In genomic region chr12:51000281-51001075, GRCm38 (mm10) we compare ENCODE assay signal across 8 mouse cellular contexts.
DNase-seq lines count a peak whose midpoint lies in the region; ATAC-seq and TF ChIP-seq lines count a peak whose summit lies in the region.
"Had no signal": no experiment of that assay in that cellular context is flagged by ENCODE, and none has a peak within 500 bp of the region (broad histone marks: within the 10 kb centered on the region; RNA-seq: fewer than 3 reads in every experiment).

No protein-coding gene starts in this region.

- H3K27ac ChIP-seq in left cerebral cortex, adult 2 months = peak overlapping the region; percentile 42; the same call in 1 of the 2 replicates
- H3K27ac ChIP-seq in forebrain, embryonic 14.5 days (ENCODE audit: low read depth, low read length) = peak overlapping the region; percentile 96
- H3K27ac ChIP-seq in limb, embryonic 11.5 days (replicated peaks; ENCODE audit: low read depth, low read length) = no peak overlapping the region
- peak overlapping the region; percentile 6; the same call in 1 of the 2 replicates for H3K27ac ChIP-seq in olfactory bulb, adult 2 months (ENCODE audit: insufficient read depth, low read depth, low read length)
- no peak overlapping the region for H3K27ac ChIP-seq in heart, embryonic 11.5 days (ENCODE audit: low read depth, low read length)
- H3K27ac ChIP-seq: liver, embryonic 13.5 days had no signal

- H3K9me3 ChIP-seq in forebrain, embryonic 14.5 days (replicated peaks; ENCODE audit: control insufficient read depth, low read length) = no peaks in the 10 kb centered on the region
- H3K9me3 ChIP-seq in limb, embryonic 11.5 days (ENCODE audit: control insufficient read depth, low read length) = no peaks in the 10 kb centered on the region
- no peaks in the 10 kb centered on the region for H3K9me3 ChIP-seq in heart, embryonic 11.5 days (replicated peaks; ENCODE audit: control insufficient read depth, low read length)
- H3K9me3 ChIP-seq: liver, embryonic 13.5 days had no signal

- peaks cover 57% of the 10 kb centered on the region for H3K4me1 ChIP-seq in forebrain, embryonic 14.5 days (ENCODE audit: control insufficient read depth, insufficient read depth, low read length)
- H3K4me1 ChIP-seq in limb, embryonic 11.5 days (ENCODE audit: control insufficient read depth, insufficient read depth, low read length) = peaks cover 8% of the 10 kb centered on the region; the same call in 1 of the 2 replicates
- peaks cover 14% of the 10 kb centered on the region for H3K4me1 ChIP-seq in olfactory bulb, adult 2 months (ENCODE audit: control insufficient read depth, insufficient read depth, low read length)
- H3K4me1 ChIP-seq in heart, embryonic 11.5 days (ENCODE audit: control insufficient read depth, insufficient read depth, low read length) = no peaks in the 10 kb centered on the region
- H3K4me1 ChIP-seq: liver, embryonic 13.5 days had no signal

- no peak for TF ChIP-seq CTCF in left cerebral cortex, adult 2 months (IDR thresholded peaks at IDR 0.05)
- TF ChIP-seq CTCF in olfactory bulb, adult 2 months (IDR thresholded peaks at IDR 0.05; ENCODE audit: insufficient read depth, low read depth, low read length) = no peak

- intact Hi-C loops in left cerebral cortex, adult 2 months (cut with DNase I) = loop anchor here (5.0 kb wide), 2 partner anchors 117 to 187 kb away; no protein-coding TSS in a partner anchor
- intact Hi-C loops in left cerebral cortex, postnatal 36 days (cut with DNase I) = loop anchor here (10.0 kb wide), 1 partner anchor 184 kb away; no protein-coding TSS in a partner anchor

- no peak for ATAC-seq in forebrain, embryonic 14.5 days
- ATAC-seq in limb, embryonic 11.5 days (ENCODE audit: insufficient number of reproducible peaks, low FRiP score, low TSS enrichment, low read depth) = no peak
- ATAC-seq in heart, embryonic 11.5 days (replicated peaks; ENCODE audit: insufficient number of reproducible peaks, low FRiP score, low TSS enrichment) = no peak

- H3K4me2 ChIP-seq in forebrain, embryonic 14.5 days (ENCODE audit: low read length) = peak overlapping the region; percentile 44
- H3K4me2 ChIP-seq in limb, embryonic 11.5 days (ENCODE audit: low read depth, severe bottlenecking) = no peak overlapping the region
- H3K4me2 ChIP-seq in heart, embryonic 11.5 days = no peak overlapping the region
- H3K4me2 ChIP-seq: liver, embryonic 13.5 days had no signal

- DNase-seq in left cerebral cortex, adult 2 months (ENCODE audit: extremely low spot score in 1 of 2, low spot score in 2 of 2) = no peak
- no peak for DNase-seq in left cerebral cortex, postnatal 36 days (ENCODE audit: low spot score in 2 of 2)
- DNase-seq in forebrain, embryonic 14.5 days (ENCODE audit: low spot score) = peak; percentile 72
- peak; percentile 32 for DNase-seq in limb, embryonic 11.5 days (ENCODE audit: low spot score)
- DNase-seq in thymus, postnatal 0 days (ENCODE audit: low spot score) = no peak
- DNase-seq: liver, embryonic 13.5 days had no signal

- WGBS in forebrain, embryonic 14.5 days = 16% methylated on average over 18 of the region's 18 CpGs
- 43% methylated on average over 18 of the region's 18 CpGs for WGBS in limb, embryonic 11.5 days
- WGBS in olfactory bulb, adult 2 months = 51% methylated on average over 18 of the region's 18 CpGs
- 76% methylated on average over 18 of the region's 18 CpGs for WGBS in heart, embryonic 11.5 days (ENCODE audit: insufficient replicate concordance)

- no peak overlapping the region for H3K4me3 ChIP-seq in left cerebral cortex, adult 2 months
- H3K4me3 ChIP-seq in forebrain, embryonic 14.5 days (ENCODE audit: low read depth, low read length) = peak overlapping the region; percentile 4
- no peak overlapping the region for H3K4me3 ChIP-seq in limb, embryonic 11.5 days (ENCODE audit: low read depth, low read length)
- no peak overlapping the region for H3K4me3 ChIP-seq in olfactory bulb, adult 2 months (ENCODE audit: insufficient read depth, low read depth, low read length)
- H3K4me3 ChIP-seq in heart, embryonic 11.5 days (ENCODE audit: low read depth, low read length) = no peak overlapping the region
- H3K4me3 ChIP-seq: liver, embryonic 13.5 days had no signal

- no peaks in the 10 kb centered on the region for H3K27me3 ChIP-seq in forebrain, embryonic 14.5 days (replicated peaks; ENCODE audit: control insufficient read depth, insufficient read depth, low read length)
- no peaks in the 10 kb centered on the region for H3K27me3 ChIP-seq in limb, embryonic 11.5 days (ENCODE audit: control insufficient read depth, insufficient read depth, low read length)
- no peaks in the 10 kb centered on the region for H3K27me3 ChIP-seq in heart, embryonic 11.5 days (ENCODE audit: control insufficient read depth, insufficient read depth, low read length)
- H3K27me3 ChIP-seq: liver, embryonic 13.5 days had no signal

- H3K36me3 ChIP-seq in forebrain, embryonic 14.5 days (ENCODE audit: control insufficient read depth, insufficient read depth, low read length) = no peaks in the 10 kb centered on the region
- H3K36me3 ChIP-seq in limb, embryonic 11.5 days (ENCODE audit: control insufficient read depth, insufficient read depth, low read length) = no peaks in the 10 kb centered on the region
- no peaks in the 10 kb centered on the region for H3K36me3 ChIP-seq in heart, embryonic 11.5 days (ENCODE audit: control insufficient read depth, insufficient read depth, low read length)
- H3K36me3 ChIP-seq: liver, embryonic 13.5 days had no signal

- peak overlapping the region; percentile 59 for H3K9ac ChIP-seq in forebrain, embryonic 14.5 days (ENCODE audit: low read length)
- no peak overlapping the region for H3K9ac ChIP-seq in limb, embryonic 11.5 days (ENCODE audit: low read length)
- no peak overlapping the region for H3K9ac ChIP-seq in heart, embryonic 11.5 days (ENCODE audit: low read depth, low read length)
- H3K9ac ChIP-seq: liver, embryonic 13.5 days had no signal

- no peak for TF ChIP-seq POLR2A in olfactory bulb, adult 2 months (IDR thresholded peaks at IDR 0.05; ENCODE audit: insufficient read depth, low read depth, low read length)

Comparison
In these comparisons a context has a peak if more than half of its experiments do, and no peak if none do; other contexts are left out.
1. DNase-seq: peak in forebrain, embryonic 14.5 days (single experiment) and limb, embryonic 11.5 days (single experiment); none in left cerebral cortex, adult 2 months (0 of 2), left cerebral cortex, postnatal 36 days (0 of 2) and thymus, postnatal 0 days (single experiment).
2. H3K27ac ChIP-seq: peak in left cerebral cortex, adult 2 months (single experiment), forebrain, embryonic 14.5 days (single experiment) and olfactory bulb, adult 2 months (single experiment); none in limb, embryonic 11.5 days (single experiment) and heart, embryonic 11.5 days (single experiment).